Mouse (Mus musculus): ENCODE measurements around the gene Golga4.

The Golga4 gene

DNA sequence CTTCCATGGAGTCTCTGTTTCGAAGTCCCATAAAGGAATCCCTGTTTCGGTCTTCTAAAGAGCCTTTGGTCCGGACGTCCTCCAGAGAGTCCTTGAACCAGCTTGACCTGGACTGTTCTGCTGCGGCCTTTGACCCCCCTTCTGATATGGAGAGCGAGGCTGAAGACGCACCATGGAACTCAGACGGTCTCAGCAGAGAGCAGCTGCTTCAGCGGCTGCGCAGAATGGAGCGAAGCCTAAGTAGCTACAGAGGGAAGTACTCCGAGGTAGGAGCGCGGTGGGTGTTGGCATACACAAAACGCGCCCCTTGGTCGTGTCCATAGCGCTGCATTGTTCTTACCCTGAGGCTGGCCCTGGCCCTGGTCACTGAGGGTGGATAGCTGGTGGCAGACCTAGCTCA lies 21.0 kb downstream of the Golga4 start:
- no peak for DNase-seq (ENCODE audit: low spot score in 2 of 2)

DNA sequence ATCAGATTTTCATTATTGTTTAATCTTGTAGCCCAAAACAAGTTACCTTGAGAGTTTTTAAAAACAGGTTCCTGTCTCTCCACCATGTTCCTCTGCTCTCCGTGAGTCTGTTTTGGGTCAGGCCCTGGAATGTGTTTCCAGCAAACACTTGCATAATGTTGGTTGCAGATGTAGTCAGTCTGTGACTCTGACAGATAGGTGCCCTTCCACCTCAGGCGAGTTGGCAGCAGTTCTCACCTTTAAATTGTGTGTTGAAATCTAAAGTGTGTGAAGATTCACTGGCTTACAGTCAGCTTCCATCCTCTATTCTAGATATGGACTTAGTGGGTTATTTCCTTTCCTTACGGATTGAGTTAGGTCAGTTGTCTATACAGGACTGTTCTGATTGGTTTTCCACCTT lies 23.7 kb downstream of the Golga4 start:
- no peak for DNase-seq (ENCODE audit: low spot score in 2 of 2)

DNA sequence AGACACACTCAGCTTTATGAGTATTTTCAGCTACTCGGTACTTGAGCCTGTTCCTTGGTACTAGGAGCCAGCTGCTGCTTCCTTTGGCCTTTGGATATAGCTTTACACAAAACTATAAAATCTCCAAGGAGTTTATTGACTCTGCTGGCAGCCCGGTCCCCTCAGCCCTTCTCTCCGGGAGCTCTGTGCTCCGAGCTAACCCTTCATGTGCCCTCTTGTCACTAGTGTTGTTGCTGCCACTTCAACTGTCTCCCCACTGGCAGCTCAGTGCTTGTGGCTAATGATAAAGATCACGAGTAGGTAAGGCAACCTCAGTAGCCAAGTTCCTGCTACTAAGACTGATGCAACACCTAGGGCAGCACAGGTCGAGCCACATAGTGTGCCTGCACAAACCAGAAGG lies 24.6 kb downstream of the Golga4 start:
- DNase-seq (ENCODE audit: low spot score in 2 of 2), result no peak

DNA sequence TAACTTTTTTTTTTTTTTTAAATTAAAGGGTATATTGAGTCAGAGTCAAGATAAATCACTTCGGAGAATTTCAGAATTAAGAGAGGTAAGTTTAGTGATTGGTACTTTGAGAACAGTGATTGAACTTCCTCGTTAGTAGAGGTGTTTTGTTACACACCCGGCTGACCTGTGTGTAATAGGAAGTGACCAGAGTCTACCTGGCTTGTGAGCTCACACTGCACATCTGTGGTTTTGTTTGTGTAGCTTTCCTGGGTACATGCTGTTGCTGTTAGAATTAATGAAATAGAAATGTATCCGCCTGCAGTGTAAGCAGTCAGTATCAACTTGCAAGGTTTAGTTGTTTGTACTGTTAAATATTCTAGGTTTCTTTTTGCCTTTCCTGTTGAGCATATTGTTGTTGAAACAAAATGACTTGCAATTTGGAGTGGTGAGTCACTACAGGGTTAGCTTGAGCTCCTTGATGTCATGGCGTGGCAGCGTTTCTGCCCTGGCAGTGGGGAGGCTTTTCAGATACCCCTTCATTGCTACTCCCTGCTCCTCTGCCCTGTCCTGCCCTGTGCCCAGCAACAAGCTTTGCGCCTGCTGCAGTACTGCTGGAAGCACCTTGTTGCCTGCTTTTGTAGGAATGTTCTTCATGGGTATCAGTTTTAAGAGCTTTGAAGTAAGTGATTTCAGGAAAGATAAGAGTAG lies 26.6 kb downstream of the Golga4 start:
- no peak for DNase-seq (ENCODE audit: low spot score in 2 of 2)

DNA sequence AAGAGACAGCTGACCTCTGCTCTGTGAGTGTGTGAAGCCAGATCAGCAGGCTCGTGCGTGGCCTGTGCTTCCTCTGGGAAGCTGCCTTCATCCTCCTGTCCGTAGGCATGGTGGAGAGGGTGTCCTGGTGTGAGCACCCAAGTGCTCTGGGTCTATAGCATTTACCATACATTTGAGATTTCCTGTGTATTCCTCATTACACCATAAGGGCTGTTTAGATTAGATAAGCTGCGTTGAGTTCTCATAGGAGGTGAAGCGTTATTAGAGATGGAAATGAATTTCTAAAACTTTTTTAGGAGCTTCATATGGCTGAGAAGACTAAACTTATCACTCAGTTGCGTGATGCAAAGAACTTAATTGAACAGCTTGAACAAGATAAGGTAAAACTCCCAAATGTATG lies 30.9 kb downstream of the Golga4 start:
- DNase-seq (ENCODE audit: low spot score in 2 of 2), result no peak

DNA sequence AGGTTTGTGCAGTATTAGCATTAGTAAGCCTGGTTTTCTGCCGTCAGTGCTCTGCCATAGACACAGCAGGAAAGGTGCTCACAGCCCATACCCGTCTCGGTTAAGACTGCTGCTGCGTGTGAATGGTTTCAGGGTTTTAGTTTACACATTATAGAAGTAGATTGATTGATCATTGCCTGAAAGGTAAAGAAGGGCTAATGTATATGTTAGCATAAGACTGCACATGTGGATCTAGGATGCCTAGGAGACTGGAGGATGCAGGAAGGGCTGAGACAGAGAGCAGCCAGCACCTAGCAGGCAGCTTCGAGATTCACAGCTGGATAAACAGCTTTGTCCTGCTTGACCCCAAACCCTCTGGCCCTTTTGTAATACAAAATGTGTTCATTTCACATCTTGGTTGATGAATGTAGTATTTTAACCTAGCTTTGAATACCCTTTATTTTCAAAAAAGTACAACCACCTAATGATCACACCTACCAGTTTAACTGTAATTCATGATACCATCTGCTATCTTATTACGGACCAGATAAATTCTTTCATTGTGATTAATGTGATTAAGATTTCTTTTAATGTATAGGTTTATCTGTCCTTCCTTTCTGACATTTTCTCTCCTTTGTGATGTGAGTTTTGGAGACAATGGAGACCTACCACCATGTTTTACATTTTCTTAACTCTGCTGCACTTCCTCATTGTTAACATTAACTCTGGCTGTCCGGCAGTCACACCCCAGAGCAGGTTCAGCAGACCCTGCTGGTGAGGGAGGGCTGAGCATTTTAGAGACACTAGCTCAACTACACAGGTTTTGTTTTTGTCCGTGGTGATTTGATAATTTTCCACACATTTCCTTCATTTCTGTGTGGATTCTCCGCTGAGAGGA lies 31.6 kb downstream of the Golga4 start:
- no peak for DNase-seq (ENCODE audit: low spot score in 2 of 2)

DNA sequence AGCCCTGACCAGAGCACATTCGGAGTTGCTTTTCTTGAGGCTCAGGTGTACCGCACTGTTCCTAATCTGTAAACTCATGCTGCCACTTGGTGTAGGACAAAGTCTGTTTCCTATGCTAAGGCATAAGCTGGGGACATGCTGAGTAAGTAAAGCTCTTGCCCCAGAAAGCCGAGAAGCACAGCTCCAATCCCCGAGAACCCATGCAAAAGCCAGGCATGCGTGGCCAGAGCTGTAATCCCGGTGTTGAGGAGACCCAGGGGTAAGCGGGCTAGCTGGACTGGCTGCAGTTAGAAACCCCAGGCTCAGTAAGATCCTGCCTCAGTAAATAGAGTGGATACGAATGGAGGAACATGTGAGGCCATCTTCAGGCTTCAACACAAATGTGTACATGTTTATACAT lies 35.8 kb downstream of the Golga4 start:
- no peak for DNase-seq (ENCODE audit: low spot score in 2 of 2)

DNA sequence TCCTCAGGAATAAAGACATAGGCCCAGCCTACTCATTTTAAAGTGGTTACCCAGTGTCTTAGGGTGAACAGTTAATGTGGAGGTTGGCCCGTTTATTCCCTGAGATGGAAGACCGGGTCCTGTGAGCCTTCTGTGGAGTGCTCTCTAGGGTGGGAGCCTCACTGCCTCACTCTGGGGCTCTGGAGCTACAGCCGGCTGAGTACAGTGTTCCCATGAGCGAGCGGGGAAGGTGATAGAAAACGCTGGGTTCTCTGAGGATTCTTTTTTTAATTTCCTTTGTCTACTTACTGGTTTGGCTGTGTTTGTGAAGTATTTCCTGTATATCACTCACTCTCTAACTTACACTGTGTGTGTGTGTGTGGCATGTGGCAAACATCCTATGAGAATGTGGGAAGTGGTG lies 39.1 kb downstream of the Golga4 start:
- DNase-seq (ENCODE audit: low spot score in 2 of 2), result no peak

DNA sequence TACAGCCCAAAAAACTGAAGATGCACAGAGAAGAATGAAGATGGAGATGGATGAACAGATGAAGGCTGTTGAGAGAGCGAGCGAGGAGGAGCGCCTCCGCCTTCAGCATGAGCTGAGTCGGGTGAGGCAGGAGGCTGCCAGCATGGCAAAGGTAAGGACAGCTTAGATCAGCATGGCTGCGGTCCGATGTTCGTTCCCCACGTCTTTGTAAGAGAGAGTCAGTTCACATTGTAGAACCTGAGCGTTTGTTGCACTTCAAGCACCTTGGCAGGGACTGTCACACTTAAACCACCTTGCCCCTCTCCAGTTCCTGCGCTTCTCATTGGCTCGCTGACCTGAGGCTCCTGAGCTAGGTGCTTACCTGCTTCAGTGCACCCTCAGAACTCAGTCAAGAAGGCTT lies 42.6 kb downstream of the Golga4 start:
- DNase-seq (ENCODE audit: low spot score in 2 of 2), result no peak

DNA sequence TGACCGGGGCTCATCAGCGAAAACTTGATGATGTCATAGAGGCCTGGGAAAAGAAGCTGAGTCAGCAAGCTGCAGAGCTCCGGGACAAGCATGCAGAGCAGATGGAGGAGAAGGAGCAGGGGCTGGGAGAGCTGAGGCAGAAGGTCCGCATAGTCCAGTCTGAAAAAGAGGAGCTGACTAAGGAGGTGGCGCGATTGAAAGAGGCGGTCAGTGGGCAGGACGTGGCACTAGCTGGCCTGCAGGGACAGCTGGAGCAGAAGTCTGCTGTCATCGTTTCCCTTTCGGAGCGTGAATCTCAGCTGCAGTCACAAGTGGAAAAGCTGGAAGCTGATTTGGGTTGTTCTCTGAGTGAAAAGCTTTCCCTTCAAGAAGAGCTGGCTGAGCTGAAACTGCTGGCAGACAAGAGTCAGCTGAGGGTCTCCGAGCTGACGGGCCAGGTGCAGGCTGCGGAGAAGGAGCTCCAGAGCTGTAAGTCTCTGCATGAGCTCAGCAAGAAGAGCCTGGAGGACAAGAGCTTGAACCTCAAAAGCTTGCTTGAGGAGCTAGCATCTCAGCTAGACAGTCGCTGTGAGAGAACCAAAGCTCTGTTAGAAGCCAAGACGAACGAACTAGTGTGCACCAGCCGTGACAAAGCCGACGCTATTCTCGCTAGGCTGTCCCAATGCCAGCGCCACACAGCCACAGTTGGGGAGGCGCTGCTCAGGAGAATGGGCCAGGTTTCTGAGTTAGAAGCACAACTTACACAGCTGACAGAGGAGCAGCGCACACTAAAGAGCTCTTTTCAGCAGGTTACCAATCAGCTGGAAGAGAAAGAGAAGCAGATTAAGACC lies 51.1 kb downstream of the Golga4 start:
- no peak for DNase-seq (ENCODE audit: low spot score in 2 of 2)

DNA sequence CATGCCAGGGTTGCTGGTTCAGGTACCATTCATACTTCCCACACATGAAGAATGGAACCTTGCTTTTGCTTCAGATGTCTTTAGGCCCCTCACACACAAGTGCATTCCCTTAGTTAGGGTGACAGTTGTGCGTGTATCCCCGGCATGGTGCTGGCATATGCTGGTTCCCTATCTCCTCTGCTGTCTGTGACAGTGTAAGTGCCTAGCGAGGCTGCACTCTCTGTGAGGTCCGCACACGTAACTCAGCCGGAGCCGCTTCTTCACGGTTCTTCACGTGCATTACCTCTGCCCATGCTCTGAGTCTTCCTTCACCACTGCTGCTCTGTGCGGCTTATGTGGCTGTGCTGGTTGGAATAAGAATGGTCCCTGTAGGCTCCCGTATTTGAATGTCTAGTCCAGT lies 57.3 kb downstream of the Golga4 start:
- DNase-seq (ENCODE audit: low spot score in 2 of 2), result no peak

DNA sequence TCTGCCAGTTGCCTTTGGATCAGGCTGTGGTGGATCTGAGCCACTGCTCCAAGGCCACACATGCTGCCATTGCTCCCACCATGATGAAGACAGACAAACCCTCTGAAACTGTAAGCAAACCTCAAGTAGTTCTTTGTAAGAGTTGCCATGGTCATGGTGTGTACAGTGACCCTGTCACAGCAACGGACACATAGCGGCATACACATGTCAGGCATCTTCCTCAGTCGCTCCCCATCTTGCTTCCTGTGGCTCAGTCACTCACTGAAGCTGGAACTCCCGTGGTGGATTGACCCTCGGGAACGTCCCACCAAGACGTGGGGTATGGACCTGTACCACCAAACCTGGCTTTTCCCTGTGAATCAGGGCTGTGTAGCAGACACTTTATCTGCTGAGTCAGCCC lies 57.8 kb downstream of the Golga4 start:
- DNase-seq (ENCODE audit: low spot score in 2 of 2), result no peak

DNA sequence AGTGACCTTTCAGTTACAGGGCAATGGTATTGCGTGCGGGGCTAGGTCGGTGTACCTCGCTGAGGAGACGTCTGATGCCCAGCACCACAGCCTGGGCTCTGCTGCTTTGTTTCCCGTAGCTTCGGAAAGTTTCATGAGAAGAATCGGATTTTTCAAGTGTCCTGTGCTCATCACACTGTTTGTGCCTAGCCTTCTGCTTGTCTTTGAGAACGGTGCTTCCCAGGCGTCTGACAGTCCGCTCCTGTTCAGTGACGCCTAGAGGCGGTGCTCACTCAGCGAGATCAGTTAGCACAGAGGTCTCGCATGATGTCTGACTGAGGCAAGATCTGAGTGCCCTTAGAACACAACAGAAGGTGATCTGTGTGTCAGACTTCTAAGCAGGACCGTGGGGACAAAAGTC lies 58.6 kb downstream of the Golga4 start:
- DNase-seq (ENCODE audit: low spot score in 2 of 2), result no peak

DNA sequence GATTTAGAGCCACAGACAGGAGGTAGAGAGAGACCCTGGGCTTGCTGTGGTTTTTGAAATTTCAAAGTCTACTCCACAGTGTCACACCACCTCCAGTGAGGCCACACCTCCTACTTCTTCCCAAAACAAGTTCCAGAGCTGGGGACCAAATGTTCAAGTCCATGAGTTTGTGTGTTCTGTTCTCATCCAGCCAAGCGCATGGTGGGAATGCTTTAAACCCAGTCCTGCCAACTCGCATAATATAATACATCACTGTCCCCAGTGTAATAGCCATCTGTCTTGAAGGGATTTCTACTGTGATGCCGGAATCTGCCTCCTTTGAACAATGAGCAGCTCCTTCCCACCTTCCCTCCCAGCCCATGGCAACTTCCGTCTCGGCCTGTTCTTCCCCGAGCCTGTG lies 63.3 kb downstream of the Golga4 start:
- no peak for DNase-seq (ENCODE audit: low spot score in 2 of 2)

DNA sequence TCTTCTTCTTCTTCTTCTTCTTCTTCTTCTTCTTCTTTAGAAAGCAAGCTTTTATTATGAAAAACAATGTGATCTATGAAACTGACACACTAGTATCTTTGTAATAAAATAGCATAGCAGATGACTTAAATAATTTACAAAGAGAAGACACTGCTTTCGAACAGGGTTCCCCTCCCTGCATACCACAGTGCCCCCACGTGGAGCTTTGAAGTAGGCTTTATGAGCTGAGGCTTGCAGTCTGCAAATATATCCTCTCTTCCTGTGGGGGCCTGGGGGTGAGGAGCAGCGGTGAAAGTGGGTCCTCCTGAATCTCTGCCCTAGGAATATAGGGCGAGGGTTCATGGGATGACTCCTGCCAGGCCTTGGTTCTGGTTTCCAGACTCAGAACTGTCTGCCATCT lies 64.8 kb downstream of the Golga4 start:
- no peak for DNase-seq (ENCODE audit: low spot score in 2 of 2)

DNA sequence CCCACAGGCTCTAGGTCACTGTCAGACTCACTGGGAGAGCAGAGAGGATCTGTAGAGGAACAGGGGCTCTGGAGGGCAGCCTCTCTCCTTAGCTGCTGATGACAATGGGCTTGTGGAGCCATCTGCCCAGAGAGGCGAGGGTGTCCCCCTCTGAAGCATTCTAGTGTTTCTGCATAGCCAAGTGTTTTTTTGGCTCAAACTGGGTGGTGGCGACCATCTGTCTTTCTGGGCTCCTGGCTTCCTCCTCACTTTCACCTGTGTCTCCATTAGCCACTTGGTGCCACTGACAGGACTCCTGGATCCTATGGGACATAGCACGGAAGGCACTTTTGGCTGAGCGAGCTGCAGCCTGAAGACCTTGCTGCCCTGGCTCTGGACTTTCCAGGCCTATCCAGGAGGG lies 65.6 kb downstream of the Golga4 start:
- DNase-seq (ENCODE audit: low spot score in 2 of 2), result no peak

DNA sequence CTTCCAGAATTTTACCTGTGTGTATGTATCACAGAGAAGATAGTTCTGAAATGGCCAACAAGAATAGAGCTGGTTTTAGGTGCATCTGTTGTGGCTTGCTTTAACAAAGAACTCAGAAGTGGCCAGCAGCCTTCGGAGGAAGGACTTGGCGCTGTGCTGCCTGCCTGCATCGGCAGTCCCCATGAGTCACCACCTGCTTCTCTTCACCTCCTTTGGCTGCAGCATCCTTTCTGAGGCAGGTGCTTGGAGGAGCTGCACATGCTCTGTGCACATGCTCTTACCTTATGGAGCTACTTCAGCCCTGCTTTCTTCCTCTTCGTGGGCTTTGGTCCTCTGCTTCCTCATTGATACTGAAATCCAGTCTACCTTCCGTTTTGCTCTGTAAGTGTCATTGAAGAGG lies 68.8 kb downstream of the Golga4 start:
- no peak for DNase-seq (ENCODE audit: low spot score in 2 of 2)

DNA sequence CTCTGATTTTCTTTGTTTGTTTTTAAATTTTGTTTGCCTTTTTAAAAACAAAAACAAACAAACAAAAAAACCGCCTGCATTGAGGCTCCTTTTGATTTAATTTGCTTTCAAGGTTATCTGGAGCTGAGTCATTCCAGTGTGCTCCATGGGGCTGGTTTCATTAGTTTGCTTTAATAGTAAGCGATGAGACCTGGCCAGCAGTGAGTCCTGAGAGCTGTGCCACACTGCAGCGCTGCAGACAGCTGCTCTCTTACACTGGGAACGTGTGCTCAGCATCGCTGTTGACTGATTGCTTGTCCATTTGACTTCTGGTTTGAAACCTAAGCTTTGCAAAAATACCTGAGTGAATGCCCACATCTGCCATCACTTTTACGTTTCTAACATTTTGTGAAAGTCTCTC lies 74.3 kb downstream of the Golga4 start:
- no peak for DNase-seq (ENCODE audit: low spot score in 2 of 2)

DNA sequence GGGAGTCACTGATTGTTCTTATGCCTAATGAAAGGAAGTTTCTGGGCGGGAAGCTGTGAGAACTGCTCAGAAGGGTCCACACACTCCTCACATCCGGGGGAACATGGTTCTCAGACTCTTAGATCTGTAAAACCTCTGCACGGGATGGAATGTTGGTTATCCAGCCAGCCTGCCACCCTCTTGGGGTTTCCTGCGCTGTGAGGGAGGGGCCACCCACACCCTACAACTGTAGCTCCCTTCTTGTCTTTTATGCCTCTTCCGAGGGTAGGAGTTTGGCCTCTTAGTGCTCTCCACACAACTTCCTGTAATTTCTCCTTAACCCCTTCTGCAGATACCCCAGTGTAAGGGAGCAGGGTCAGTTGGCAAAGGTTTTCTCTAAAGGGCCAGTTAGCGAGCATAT lies 76.7 kb downstream of the Golga4 start:
- no peak for DNase-seq (ENCODE audit: low spot score in 2 of 2)

DNA sequence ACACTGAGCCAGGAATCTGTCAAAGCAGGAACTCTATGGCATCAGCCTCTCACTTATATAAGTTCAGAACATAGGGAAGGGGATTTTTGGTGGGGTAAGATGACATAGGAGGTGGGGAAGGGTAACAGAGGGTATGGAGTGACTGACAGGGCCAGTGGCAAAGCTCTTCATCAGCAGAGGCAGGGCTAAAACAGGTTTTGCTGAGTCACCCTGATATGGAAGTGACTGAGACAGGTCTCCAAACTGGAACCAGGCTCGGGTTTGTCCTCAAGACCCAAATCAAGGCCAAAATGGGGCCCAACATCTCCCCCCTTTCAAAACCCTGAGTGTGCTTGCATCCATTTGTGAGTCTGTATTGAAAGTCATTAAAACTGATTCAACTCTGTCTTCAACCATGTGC lies 78.8 kb downstream of the Golga4 start:
- DNase-seq (ENCODE audit: low spot score in 2 of 2), result no peak

DNA sequence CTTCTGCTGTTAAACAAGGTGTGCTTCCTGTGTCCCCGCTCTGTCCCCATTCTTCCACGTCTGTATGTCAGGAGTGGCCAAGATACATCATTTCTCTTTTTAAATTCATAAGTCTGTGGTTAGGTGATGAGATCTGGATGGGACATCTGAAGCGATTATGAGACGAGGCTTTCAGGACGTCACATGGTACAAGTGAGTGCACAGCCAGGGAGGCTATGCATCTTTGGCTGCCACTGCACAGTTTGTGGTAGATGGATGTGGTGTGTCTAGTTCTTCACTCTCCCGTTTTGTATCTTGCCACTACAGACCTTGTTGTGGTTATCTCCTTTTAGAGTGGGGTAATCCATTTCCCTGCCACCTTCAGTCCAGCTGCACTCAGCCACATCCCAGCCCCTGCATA lies 79.9 kb downstream of the Golga4 start:
- no peak for DNase-seq (ENCODE audit: low spot score in 2 of 2)

DNA sequence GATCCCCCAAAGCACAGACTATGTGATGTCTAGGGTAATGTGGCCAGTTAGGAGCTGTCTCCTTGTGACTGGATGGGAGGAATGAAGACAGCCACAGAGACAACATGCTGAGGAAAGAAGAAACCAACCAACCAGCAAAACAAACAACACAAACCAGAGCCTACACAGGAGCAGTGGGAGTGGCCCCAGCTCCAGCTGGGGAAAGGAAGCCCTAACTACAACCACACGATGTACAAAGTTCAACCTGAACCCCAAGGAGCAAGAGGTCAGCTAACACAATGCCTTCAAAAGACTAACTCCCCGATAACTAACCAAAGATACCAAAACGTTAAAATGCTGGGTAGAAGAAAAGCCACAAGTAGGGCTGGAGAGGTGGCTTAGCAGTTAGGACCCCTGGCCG lies 81.0 kb downstream of the Golga4 start:
- DNase-seq (ENCODE audit: low spot score in 2 of 2), result no peak

DNA sequence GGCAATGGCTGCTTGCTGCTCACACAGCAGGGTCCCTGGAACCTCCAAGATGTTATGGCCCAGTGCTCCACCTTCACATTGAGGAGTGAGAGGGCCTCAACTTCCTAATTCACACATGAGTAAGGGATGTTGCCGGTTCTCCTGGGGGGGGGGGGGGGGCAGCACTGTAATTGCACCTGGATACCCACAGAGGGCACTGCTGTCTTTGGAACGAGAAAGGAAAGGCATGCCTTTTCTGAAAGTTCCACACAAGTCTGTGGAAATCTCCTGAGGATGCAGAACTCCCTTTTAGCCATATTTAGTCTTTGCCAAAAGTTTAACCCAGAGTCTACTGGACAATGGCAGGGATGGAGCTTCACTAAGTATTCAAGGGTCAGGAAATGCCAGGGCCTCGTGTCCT lies 83.2 kb downstream of the Golga4 start:
- no peak for DNase-seq (ENCODE audit: low spot score in 2 of 2)

Measured in urinary bladder, postnatal 4 days (tissue).